Mouse (Mus musculus): Measurements from ENCODE around the gene Cst9. TPM values are rescaled to one million over a fixed set of nuclear protein-coding genes. Genes with fewer than 3 reads are reported as not detected.
A peak's percentile ranks its signal among the peaks of the same experiment; 100 is the strongest.

Gene Cst9
- polyA plus RNA-seq, 1 experiment from 2014 or later, result not detected

DNA sequence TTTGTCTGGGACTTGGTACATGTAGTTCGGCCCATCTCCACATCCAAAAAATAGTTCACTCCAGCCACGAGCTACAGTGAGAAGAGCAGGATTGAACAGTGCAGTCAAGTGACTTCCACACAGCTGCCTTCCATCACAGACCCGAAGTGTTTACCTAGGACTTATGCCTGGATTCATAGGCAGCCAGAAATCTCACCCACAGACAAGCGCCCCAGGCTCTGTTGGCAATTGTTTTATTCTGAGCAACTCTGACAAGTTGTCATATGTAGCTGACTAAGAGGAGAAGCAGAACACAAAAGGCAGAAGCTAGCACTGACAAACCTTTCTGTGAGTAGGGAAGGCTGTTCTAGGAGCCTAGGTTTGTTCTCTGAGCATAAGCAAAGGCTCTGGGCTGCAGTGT, 37.9 kb downstream of the Cst9 start:
- 79% methylated on average over 4 of the region's 4 CpGs for WGBS
- 0 out of 2 replicates have a peak, but pooled peaks cover 2% of the 10 kb centered on the region for H3K36me3 ChIP-seq (ENCODE audit: control insufficient read depth, insufficient read depth, low read length)
- H3K4me2 ChIP-seq, result no peak overlapping the region; the same call in 1 of the 2 replicates
- no peak overlapping the region for H3K27ac ChIP-seq (ENCODE audit: low read depth, low read length)
- no peak overlapping the region for H3K4me3 ChIP-seq (ENCODE audit: low read depth, low read length)
- H3K27me3 ChIP-seq (replicated peaks; ENCODE audit: control insufficient read depth, insufficient read depth, low read length), result no peaks in the 10 kb centered on the region
- ATAC-seq (replicated peaks; ENCODE audit: low FRiP score), result no peak
- no peaks in the 10 kb centered on the region for H3K9me3 ChIP-seq (ENCODE audit: control insufficient read depth, low read length)
- DNase-seq (ENCODE audit: low spot score), result no peak
- peaks cover 14% of the 10 kb centered on the region for H3K4me1 ChIP-seq (replicated peaks; ENCODE audit: control insufficient read depth, insufficient read depth, low read length)
- no peak overlapping the region for H3K9ac ChIP-seq (ENCODE audit: low read depth, low read length)

DNA sequence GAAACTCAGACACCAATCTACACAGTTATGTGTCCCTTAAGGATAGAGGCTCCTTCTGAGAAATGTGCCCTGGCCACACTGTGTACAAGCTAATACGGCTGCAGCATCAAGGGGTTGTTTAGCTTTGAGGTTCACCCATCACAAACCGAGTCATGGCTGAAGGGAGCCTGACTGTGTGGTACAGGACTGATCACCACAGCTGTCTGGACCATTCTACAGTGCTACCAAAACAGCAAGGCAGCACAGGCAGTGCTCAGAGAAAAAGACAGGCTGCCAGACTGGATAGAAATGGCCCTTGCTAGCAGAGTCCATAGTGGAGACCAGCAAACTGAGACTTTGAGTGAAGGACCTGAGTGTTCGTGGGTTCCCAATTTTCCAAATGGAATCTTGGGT, 39.3 kb downstream of the Cst9 start:
- peaks cover 17% of the 10 kb centered on the region for H3K4me1 ChIP-seq (replicated peaks; ENCODE audit: control insufficient read depth, insufficient read depth, low read length)
- ATAC-seq (replicated peaks; ENCODE audit: low FRiP score), result no peak
- 0 out of 2 replicates have a peak, but pooled peaks cover 2% of the 10 kb centered on the region for H3K36me3 ChIP-seq (ENCODE audit: control insufficient read depth, insufficient read depth, low read length)
- no peak for DNase-seq (ENCODE audit: low spot score)
- H3K4me2 ChIP-seq, result peak overlapping the region; percentile 66
- H3K4me3 ChIP-seq (ENCODE audit: low read depth, low read length), result peak overlapping the region; percentile 70
- WGBS, result 38% methylated on average over 3 of the region's 3 CpGs
- no peak overlapping the region for H3K27ac ChIP-seq (ENCODE audit: low read depth, low read length)
- peak overlapping the region; percentile 69 for H3K9ac ChIP-seq (ENCODE audit: low read depth, low read length)
- H3K9me3 ChIP-seq (ENCODE audit: control insufficient read depth, low read length), result no peaks in the 10 kb centered on the region
- no peaks in the 10 kb centered on the region for H3K27me3 ChIP-seq (replicated peaks; ENCODE audit: control insufficient read depth, insufficient read depth, low read length)

DNA sequence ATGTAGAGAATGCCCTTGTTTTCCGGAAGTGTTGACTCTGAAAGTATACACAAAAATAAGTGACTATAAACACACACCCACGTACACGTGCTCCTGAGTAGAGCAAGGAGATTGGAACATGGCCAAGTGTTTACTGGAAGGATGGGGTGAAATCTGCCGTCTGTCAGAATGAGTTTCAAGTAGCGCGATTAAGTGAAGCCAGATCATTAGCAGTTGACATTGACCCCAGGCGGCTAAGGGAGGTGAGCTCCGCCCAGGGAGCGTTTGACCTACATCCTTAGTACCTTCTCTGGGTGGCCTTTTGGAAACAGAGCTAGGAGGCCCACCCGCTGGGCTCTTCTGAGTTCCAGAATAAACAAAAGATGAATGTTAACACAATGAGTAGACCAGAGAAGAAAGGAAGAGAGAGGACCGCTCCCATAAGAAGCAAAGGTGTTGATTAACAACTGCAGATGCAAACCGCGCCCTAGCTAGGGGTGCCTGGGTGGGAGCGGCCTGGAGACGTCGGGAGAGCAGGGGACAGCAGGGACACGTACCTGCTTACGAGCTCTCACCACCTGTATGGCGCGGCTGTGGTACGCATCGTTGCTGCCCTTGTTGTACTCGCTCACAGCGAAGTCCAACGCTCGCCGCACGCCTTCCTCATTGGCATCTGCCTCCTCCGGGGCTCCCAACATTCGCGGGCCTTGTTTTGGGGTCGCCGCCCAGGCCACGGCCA, 39.8 kb downstream of the Cst9 start:
- peak; percentile 71 for ATAC-seq (replicated peaks; ENCODE audit: low FRiP score)
- Histone ChIP-seq H3K4me1 (replicated peaks; ENCODE audit: control insufficient read depth, insufficient read depth, low read length) (peaks cover 17% of the 10 kb centered on the region), H3K27me3 (replicated peaks; ENCODE audit: control insufficient read depth, insufficient read depth, low read length) (no peaks in the 10 kb centered on the region), H3K36me3 (ENCODE audit: control insufficient read depth, insufficient read depth, low read length) (0 out of 2 replicates have a peak, but pooled peaks cover 2% of the 10 kb centered on the region), H3K9ac (ENCODE audit: low read depth, low read length) (peak overlapping the region; percentile 69), H3K9me3 (ENCODE audit: control insufficient read depth, low read length) (no peaks in the 10 kb centered on the region), H3K4me2 (peak overlapping the region; percentile 66), H3K4me3 (ENCODE audit: low read depth, low read length) (peak overlapping the region; percentile 70), H3K27ac (ENCODE audit: low read depth, low read length) (peak overlapping the region; percentile 51)
- under 1% methylated on average over 34 of the region's 34 CpGs for whole genome bisulfite sequencing
- no peak for DNase-seq (ENCODE audit: low spot score)

DNA sequence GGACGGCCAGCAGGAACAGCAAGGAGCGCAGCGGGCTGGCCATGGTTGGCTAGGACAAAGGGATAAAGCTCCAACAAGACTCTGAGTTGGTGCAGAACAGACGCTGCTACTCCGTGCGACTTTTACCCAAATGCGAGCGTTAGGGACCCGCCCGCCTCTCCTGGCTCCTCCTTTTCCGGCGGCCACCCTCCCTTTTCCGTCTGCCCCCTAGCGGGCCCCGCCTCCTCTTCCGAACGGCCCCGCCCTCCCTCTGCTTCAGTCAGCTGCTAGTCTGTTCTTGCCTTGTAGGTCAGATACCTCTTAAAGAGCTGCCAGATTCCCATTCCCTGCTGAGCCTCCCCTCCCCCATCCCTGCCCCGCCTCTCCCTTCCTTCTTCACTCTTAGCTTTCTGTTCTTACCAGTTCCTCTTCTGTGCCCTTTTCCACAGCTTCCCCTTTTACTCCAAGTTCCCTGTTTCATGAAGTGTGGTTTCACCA, 40.4 kb downstream of the Cst9 start, which contains the start of gene Cst3:
Cst3 (minus strand) TSS at position 358 of the 477 bp plus-strand sequence.
- H3K4me1 ChIP-seq (replicated peaks; ENCODE audit: control insufficient read depth, insufficient read depth, low read length), result peaks cover 17% of the 10 kb centered on the region
- ATAC-seq (replicated peaks; ENCODE audit: low FRiP score), result peak; percentile 97

DNA sequence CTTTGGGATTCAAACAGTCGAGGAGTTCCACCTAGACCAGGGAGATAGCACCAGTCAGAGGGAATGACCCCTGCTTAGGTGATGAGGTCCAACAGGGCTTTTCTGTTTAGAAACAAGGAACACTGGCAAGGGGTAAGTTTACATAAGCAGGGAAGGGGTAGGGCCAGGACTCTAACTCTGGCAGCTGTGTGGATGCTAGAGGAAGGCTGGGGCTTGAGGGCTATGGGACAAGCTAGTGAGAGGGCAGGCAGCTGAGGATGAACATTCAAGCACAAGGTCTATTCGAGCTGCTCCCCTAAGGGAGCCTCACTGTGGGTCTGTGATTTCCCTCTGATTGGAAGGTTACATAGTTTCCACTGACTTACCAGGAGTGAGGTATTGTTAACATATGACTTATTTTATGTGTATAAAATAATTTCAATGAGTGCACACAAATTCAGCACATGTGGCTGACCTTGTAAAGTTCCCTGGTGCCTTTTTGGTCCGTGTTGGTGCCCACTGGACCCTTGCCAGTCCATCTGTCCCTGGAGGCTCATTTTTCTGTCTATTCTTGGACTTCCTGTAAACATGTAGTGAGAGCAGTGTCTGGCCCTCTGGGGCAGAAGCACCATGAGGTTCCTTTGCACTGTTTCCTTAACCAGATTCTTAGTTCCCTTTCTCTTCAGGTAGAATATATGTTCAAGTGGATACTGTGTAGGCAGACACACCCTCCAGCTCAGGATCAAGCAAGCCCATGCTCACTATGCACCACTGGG, 42.2 kb downstream of the Cst9 start:
- Histone ChIP-seq H3K9ac (ENCODE audit: low read depth, low read length) (no peak overlapping the region), H3K4me1 (replicated peaks; ENCODE audit: control insufficient read depth, insufficient read depth, low read length) (peaks cover 17% of the 10 kb centered on the region), H3K27me3 (replicated peaks; ENCODE audit: control insufficient read depth, insufficient read depth, low read length) (no peaks in the 10 kb centered on the region), H3K36me3 (ENCODE audit: control insufficient read depth, insufficient read depth, low read length) (no peaks in the 10 kb centered on the region), H3K9me3 (ENCODE audit: control insufficient read depth, low read length) (no peaks in the 10 kb centered on the region), H3K27ac (ENCODE audit: low read depth, low read length) (peak overlapping the region; percentile 52), H3K4me2 (no peak overlapping the region), H3K4me3 (ENCODE audit: low read depth, low read length) (no peak overlapping the region)
- WGBS, result 29% methylated on average over 3 of the region's 3 CpGs
- ATAC-seq (replicated peaks; ENCODE audit: low FRiP score) (no peak), DNase-seq (ENCODE audit: low spot score) (no peak)

More for the DNA sequence above, 40.4 kb downstream of the Cst9 start, which contains the start of gene Cst3:
- no peaks in the 10 kb centered on the region for H3K27me3 ChIP-seq (replicated peaks; ENCODE audit: control insufficient read depth, insufficient read depth, low read length)
- H3K9ac ChIP-seq (ENCODE audit: low read depth, low read length), result peak within 1 kb of the TSS; percentile 69
- under 1% methylated on average over 17 of the region's 19 CpGs for WGBS
- no peaks in the 10 kb centered on the region for H3K9me3 ChIP-seq (ENCODE audit: control insufficient read depth, low read length)
- 0 out of 2 replicates have a peak, but pooled peaks cover 2% of the 10 kb centered on the region for H3K36me3 ChIP-seq (ENCODE audit: control insufficient read depth, insufficient read depth, low read length)
- DNase-seq (ENCODE audit: low spot score), result peak; percentile 89
- H3K4me2 ChIP-seq, result peak within 1 kb of the TSS; percentile 66
- peak within 1 kb of the TSS; percentile 51 for H3K27ac ChIP-seq (ENCODE audit: low read depth, low read length)
- H3K4me3 ChIP-seq (ENCODE audit: low read depth, low read length), result peak within 1 kb of the TSS; percentile 70

DNA sequence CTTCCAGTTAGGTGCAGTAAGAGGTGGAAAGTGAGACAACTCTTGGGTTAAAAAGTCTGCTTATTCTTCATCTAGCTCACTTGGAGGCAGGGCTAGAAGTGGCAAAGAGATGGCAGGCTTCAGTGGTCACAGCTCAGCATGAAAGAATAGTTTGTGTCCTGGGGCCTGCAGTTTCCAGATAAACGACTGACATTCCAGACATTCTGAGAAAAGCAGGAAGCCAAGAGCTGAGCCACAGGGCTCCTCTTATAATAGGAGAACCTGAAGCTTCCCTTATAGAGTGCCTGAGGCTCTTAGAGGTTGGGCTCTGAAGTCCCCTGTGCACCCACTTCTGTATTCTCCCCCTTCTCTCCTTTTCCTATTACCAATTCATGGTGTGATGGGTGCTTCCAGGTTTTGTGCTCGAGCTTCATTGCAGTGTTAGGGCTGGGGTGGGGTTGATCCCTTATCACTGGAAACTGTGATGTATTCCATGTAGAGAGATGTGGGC, 43.7 kb downstream of the Cst9 start:
- DNase-seq (ENCODE audit: low spot score) (no peak), ATAC-seq (replicated peaks; ENCODE audit: low FRiP score) (no peak)
- peaks cover 10% of the 10 kb centered on the region for H3K4me1 ChIP-seq (replicated peaks; ENCODE audit: control insufficient read depth, insufficient read depth, low read length)
- H3K4me3 ChIP-seq (ENCODE audit: low read depth, low read length), result no peak overlapping the region
- no peak overlapping the region for H3K9ac ChIP-seq (ENCODE audit: low read depth, low read length)
- no peaks in the 10 kb centered on the region for H3K9me3 ChIP-seq (ENCODE audit: control insufficient read depth, low read length)
- H3K27me3 ChIP-seq (replicated peaks; ENCODE audit: control insufficient read depth, insufficient read depth, low read length), result no peaks in the 10 kb centered on the region
- 11% methylated on average over 2 of the region's 2 CpGs for WGBS
- H3K36me3 ChIP-seq (ENCODE audit: control insufficient read depth, insufficient read depth, low read length), result no peaks in the 10 kb centered on the region
- no peak overlapping the region for H3K4me2 ChIP-seq
- H3K27ac ChIP-seq (ENCODE audit: low read depth, low read length), result no peak overlapping the region

DNA sequence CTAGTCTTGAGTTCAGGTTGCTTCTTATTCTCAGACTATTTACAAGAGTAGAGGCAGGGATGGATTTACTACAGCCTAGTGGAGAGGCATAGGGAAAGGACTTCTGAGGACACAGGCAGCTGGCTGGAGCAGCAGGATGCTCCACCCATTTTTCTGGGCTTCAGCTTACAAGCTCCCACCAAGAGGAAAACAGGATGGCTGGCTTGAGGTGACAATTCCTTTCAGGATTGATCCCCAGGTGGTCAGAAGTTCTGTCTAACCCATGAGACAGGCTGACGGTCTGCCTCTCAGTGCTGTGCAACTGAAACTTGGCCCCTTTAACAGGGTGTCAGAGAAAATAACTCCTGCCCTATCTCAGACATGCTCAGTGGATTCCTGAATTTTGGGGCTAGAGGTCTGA, 44.3 kb downstream of the Cst9 start:
- Histone ChIP-seq H3K36me3 (ENCODE audit: control insufficient read depth, insufficient read depth, low read length) (no peaks in the 10 kb centered on the region), H3K4me2 (no peak overlapping the region), H3K9ac (ENCODE audit: low read depth, low read length) (no peak overlapping the region), H3K27me3 (replicated peaks; ENCODE audit: control insufficient read depth, insufficient read depth, low read length) (no peaks in the 10 kb centered on the region), H3K4me3 (ENCODE audit: low read depth, low read length) (no peak overlapping the region), H3K27ac (ENCODE audit: low read depth, low read length) (no peak overlapping the region), H3K9me3 (ENCODE audit: control insufficient read depth, low read length) (no peaks in the 10 kb centered on the region), H3K4me1 (replicated peaks; ENCODE audit: control insufficient read depth, insufficient read depth, low read length) (peaks cover 5% of the 10 kb centered on the region)
- WGBS, result 58% methylated on average over 1 of the region's 1 CpGs
- ATAC-seq (replicated peaks; ENCODE audit: low FRiP score) (no peak), DNase-seq (ENCODE audit: low spot score) (no peak)

DNA sequence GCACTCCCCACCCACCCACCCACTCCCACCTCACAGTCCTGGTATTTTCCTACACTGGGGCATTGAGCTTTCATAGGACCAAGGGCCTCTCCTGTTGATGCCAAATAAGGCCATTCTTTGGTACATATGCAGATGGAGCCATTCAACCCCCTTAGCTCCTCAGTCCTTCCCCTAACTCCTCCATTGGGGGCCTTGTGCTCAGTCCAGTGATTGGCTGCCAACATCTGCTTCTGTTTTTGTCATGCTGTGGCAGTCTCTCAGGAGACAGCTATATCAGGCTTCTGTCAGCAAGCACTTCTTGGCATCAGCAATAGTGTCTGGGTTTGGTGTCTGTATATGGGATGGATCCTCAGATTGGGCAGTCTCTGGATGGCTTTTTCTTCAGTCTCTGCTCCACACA, 49.8 kb downstream of the Cst9 start:
- Histone ChIP-seq H3K27me3 (replicated peaks; ENCODE audit: control insufficient read depth, insufficient read depth, low read length) (no peaks in the 10 kb centered on the region), H3K9ac (ENCODE audit: low read depth, low read length) (no peak overlapping the region), H3K4me2 (no peak overlapping the region), H3K4me1 (replicated peaks; ENCODE audit: control insufficient read depth, insufficient read depth, low read length) (no peaks in the 10 kb centered on the region), H3K27ac (ENCODE audit: low read depth, low read length) (no peak overlapping the region), H3K4me3 (ENCODE audit: low read depth, low read length) (no peak overlapping the region), H3K9me3 (ENCODE audit: control insufficient read depth, low read length) (no peaks in the 10 kb centered on the region), H3K36me3 (ENCODE audit: control insufficient read depth, insufficient read depth, low read length) (no peaks in the 10 kb centered on the region)
- ATAC-seq (replicated peaks; ENCODE audit: low FRiP score), result no peak
- no peak for DNase-seq (ENCODE audit: low spot score)

Data from liver, embryonic 11.5 days (tissue).